Mouse (Mus musculus): ENCODE results near the gene Aqp9.
A peak's percentile ranks its signal among the peaks of the same experiment; 100 is the strongest.

The Aqp9 gene

GRCm38 (mm10) chr9:71168511-71168910, at the start of gene Aqp9:
Aqp9 (minus strand) TSS chr9:71168682.
- no peak for DNase-seq

GRCm38 (mm10) chr9:71217793-71218095, 49.3 kb upstream of the Aqp9 start:
- DNase-seq = no peak

GRCm38 (mm10) chr9:71216996-71217792, 48.7 kb upstream of the Aqp9 start:
- DNase-seq = peak in 1 of 2 experiments; percentile 6

- DNase-seq = peak; percentile 4 to 12
Observed at GRCm38 (mm10) chr9:71216036-71216995, 47.8 kb upstream of the Aqp9 start.

- DNase-seq = peak; percentile 3 to 22
Observed at GRCm38 (mm10) chr9:71215248-71216035, 47.0 kb upstream of the Aqp9 start, which contains the start of gene Aldh1a2. Aldh1a2 (plus strand) TSS chr9:71215789.

- no peak for DNase-seq
Observed at GRCm38 (mm10) chr9:71213636-71214035, 45.2 kb upstream of the Aqp9 start.

- DNase-seq = peak; percentile 6 to 13
Observed at GRCm38 (mm10) chr9:71210870-71211269, 42.4 kb upstream of the Aqp9 start.

- DNase-seq = no peak
Observed at GRCm38 (mm10) chr9:71209299-71209698, 40.8 kb upstream of the Aqp9 start.

GRCm38 (mm10) chr9:71202265-71202664, 33.8 kb upstream of the Aqp9 start:
- no peak for DNase-seq

- no peak for DNase-seq
Observed at GRCm38 (mm10) chr9:71198826-71199225, 30.3 kb upstream of the Aqp9 start.

GRCm38 (mm10) chr9:71188647-71189415, 20.3 kb upstream of the Aqp9 start:
- DNase-seq = peak; percentile 57 to 59

- no peak for DNase-seq
Observed at GRCm38 (mm10) chr9:71187396-71187795, 18.9 kb upstream of the Aqp9 start.

- DNase-seq = no peak
Observed at GRCm38 (mm10) chr9:71185823-71186222, 17.3 kb upstream of the Aqp9 start.

- DNase-seq = no peak
Observed at GRCm38 (mm10) chr9:71185285-71185684, 16.8 kb upstream of the Aqp9 start.

GRCm38 (mm10) chr9:71179964-71180700, 11.7 kb upstream of the Aqp9 start:
- DNase-seq = no peak

- no peak for DNase-seq
Observed at GRCm38 (mm10) chr9:71179276-71179896, 10.9 kb upstream of the Aqp9 start.

- DNase-seq = no peak
Observed at GRCm38 (mm10) chr9:71175686-71176085, 7.2 kb upstream of the Aqp9 start.

- DNase-seq = no peak
Observed at GRCm38 (mm10) chr9:71174316-71174975, 6.0 kb upstream of the Aqp9 start.

GRCm38 (mm10) chr9:71173533-71173932, 5.1 kb upstream of the Aqp9 start:
- DNase-seq = no peak

Data from cerebellum, postnatal 36 days (tissue).